Mouse (Mus musculus): ENCODE measurements at regions not wholly inside any gene's neighbourhood (a gene's known extent, or its start where the extent isn't known, plus 50 kb on each side); places are given as distances from the start of the nearest gene placed in this dataset.

GRCm38 (mm10) chr5:120313984-120314383, 117.5 kb upstream of the Lhx5 start:
- DNase-seq (ENCODE audit: inconsistent age in 2 of 2, low spot score in 1 of 2): no peak

GRCm38 (mm10) chr5:120315116-120315515, 116.4 kb upstream of the Lhx5 start:
- DNase-seq (ENCODE audit: inconsistent age in 2 of 2, low spot score in 1 of 2): no peak

- no peak for DNase-seq (ENCODE audit: inconsistent age in 2 of 2, low spot score in 1 of 2)
Observed at GRCm38 (mm10) chr5:120318951-120319350, 112.5 kb upstream of the Lhx5 start.

DNA sequence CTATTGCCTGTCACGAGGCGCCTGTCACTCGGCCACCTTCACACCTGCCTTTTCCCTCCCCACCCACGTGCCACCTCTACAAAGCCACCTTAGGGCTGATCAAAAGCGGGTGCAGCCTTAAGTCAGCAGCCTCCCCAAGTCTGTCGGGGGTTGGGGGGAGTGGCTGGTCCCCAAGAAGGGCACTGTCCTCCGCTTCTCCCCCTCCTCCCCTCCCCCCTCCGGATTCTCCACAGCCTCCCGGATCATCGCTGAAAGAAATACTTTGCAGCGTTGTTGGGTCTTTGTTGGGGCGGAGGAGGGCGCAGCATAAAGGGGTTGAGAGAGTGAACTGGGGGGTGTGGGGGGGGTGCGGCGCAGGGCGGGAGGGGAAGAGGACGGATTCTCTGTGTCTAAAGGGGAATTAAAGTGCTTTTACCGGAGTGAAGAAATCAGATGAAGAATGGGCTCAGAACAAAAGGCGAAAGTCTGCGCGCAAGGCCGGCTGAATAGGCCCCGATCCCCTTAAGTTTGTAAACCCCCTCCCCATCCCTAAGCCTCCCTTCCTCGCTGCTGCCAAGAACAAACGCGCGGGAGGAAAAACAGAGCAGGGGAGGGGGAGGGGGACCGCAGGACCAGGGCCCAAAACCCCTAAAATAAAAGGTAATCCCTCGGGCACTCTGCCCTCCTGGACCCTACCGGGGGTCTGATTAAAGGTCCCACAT, 109.3 kb upstream of the Lhx5 start:
- no peak for DNase-seq (ENCODE audit: inconsistent age in 2 of 2, low spot score in 1 of 2)

DNA sequence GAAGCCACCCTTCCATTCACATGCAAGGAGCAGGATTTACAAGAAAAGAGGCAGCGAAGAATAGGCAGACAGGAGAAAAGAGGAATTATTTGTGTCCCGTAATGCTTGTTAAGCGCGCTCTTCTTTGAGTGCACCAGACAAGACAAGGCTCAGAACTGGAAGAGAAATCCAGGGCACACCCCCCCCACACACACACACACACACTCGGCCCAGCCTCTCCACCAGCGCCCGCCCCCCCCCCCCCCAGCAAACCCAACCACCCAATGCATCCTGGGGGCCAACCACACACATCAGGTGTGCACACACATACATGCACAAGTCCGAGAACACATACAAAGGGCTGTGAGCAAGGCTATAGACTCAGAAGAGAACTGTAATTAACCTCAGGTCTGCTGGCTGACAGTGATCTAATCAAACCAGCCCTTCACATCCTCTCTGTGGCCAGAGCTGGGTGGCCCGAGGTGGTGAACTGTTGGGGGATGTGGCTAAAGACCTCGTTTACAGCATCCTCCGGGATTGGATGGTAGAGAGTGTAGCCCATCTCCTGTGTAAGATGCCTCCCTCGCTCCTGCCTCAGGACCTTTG, 108.7 kb upstream of the Lhx5 start:
- no peak for DNase-seq (ENCODE audit: inconsistent age in 2 of 2, low spot score in 1 of 2)

GRCm38 (mm10) chr5:120324111-120324510, 107.4 kb upstream of the Lhx5 start:
- DNase-seq (ENCODE audit: inconsistent age in 2 of 2, low spot score in 1 of 2): no peak

- DNase-seq (ENCODE audit: inconsistent age in 2 of 2, low spot score in 1 of 2): no peak
Observed at GRCm38 (mm10) chr5:120325386-120325910, 106.1 kb upstream of the Lhx5 start.

- peak; percentile 16 to 64 for DNase-seq (ENCODE audit: inconsistent age in 2 of 2, low spot score in 1 of 2)
Observed at GRCm38 (mm10) chr5:120332030-120332429, 99.5 kb upstream of the Lhx5 start.

- DNase-seq (ENCODE audit: inconsistent age in 2 of 2, low spot score in 1 of 2): no peak
Observed at GRCm38 (mm10) chr5:120339162-120339561, 92.3 kb upstream of the Lhx5 start.

DNA sequence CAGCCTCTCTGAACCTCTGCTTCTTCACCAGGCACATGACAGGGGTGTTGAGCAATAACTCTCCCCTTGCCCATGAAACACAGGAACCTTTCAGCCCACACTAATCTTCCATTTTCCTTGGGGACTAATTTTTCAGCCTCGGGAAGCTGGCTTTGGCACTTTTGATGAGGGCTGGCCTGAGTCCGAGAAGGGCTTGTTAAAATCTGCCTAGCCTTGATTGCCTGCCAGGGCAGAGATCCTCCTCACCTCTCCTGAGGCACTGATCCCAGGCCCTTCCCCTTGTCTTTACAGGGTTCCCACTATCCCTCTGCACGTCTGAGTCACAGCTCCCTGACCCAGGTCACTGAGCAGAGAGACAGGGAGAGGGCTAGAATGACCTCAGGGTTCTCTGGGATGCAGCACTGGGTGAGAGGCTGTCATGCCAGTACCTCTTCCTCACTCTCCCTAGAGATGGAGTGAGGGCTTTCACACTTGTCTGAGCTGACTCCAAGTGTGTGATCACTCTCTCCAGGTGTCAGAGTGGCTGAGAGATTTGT, 90.7 kb upstream of the Lhx5 start:
- no peak for DNase-seq (ENCODE audit: inconsistent age in 2 of 2, low spot score in 1 of 2)

- no peak for DNase-seq (ENCODE audit: inconsistent age in 2 of 2, low spot score in 1 of 2)
Observed at GRCm38 (mm10) chr5:120350461-120350860, 81.0 kb upstream of the Lhx5 start.

DNA sequence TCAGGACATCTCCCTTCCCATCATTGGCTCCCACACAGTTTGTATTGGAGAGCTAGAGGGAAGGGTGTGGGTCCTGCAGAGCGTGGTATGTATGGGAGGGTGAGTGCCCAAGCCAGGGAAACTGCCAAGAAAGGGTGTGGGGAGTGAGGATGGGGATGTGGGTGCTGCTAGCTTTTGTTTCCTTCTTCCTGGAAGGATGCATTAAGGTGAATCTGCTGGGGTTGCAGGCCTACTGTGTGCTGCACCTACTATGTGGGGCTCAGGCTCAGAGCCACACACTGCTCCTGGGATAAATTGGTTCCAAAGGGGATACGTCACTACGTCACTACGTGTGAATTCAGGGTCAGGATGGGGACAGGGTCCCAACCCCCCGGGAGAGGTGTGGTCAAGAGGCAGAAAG, 79.7 kb upstream of the Lhx5 start:
- DNase-seq (ENCODE audit: inconsistent age in 2 of 2, low spot score in 1 of 2): no peak

- DNase-seq (ENCODE audit: inconsistent age in 2 of 2, low spot score in 1 of 2): no peak
Observed at GRCm38 (mm10) chr5:120353657-120354056, 77.8 kb upstream of the Lhx5 start.

- no peak for DNase-seq (ENCODE audit: inconsistent age in 2 of 2, low spot score in 1 of 2)
Observed at GRCm38 (mm10) chr5:120356950-120357349, 74.5 kb upstream of the Lhx5 start.

DNA sequence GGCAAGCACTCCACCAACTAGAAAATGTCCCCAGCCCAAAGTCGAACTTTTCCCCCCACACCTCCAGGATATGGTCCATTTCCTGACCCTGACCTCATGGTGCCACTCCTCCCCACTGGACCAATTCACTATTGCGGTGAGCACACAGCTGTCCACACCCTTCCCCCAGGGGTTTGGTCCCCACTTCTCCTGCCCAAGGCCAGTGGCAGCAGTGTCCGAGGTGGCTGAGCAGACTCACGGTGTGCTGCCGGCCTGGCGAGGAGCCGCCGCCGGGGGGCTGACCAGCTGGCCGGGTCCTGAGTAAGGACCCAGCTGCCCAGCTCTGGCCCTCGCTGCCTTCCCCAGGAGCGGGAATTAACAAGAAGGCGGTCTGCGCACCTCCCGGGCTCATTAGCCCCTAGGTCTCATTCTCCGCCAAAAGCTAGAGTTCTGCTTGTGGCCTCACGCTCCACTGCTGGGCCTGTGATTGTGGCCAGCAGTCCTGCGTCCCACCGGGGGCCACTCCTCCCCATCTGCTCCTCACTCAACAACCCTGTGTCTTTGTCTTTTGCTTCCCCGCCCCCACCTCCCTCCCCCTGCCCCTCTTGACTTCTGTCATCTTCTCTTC, 73.3 kb upstream of the Lhx5 start:
- DNase-seq (ENCODE audit: inconsistent age in 2 of 2, low spot score in 1 of 2): no peak

DNA sequence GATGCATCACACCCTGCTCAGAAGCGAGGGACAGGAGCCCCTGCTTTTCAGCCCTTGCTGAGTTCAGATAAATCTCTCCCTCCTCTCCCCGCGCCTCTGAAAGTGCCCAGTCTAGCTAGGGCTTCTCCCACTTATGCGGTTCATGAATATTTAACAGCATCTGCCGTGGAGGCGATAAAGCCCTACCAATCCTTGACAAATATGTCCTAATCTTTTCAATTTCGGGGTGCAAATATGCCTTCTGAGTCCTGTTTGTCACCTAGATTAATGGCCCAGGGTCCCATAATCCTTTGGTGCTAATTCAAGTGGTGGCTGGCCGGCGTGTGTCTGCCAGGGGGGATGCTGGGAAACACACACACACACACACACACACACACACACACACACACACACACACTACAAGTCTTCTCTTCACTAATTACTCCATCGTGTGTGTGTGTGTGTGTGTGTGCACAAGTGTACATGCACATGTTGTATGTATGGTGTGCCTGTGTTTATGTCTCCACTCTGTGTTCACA, 65.5 kb upstream of the Lhx5 start:
- no peak for DNase-seq (ENCODE audit: inconsistent age in 2 of 2, low spot score in 1 of 2)

DNA sequence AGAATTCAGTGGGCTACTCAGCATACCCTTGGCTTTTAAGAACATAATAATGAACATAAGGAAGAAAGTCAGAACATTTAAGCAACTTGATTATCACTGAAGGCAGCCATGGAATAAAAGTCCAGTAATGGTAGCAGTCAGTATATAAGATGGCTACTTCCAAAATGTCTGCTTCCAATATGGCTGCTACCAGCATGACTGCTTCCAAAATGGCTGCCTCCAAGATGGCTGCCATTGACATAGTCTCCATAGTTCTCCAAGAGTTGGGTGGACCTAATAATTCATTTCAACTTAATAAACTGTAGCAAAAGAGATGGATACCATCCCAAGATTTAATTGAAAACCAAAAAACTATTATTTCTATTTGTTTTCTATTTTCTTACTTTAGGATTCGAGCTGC, 62.7 kb upstream of the Lhx5 start:
- no peak for DNase-seq (ENCODE audit: inconsistent age in 2 of 2, low spot score in 1 of 2)

- no peak for DNase-seq (ENCODE audit: inconsistent age in 2 of 2, low spot score in 1 of 2)
Observed at GRCm38 (mm10) chr5:120371176-120371819, 60.2 kb upstream of the Lhx5 start.

GRCm38 (mm10) chr5:120373426-120373825, 58.1 kb upstream of the Lhx5 start:
- DNase-seq (ENCODE audit: inconsistent age in 2 of 2, low spot score in 1 of 2): no peak
